Mouse (Mus musculus): ENCODE measurements at regions not wholly inside any gene's neighbourhood (a gene's known extent, or its start where the extent isn't known, plus 50 kb on each side); places are given as distances from the start of the nearest gene placed in this dataset.

GRCm38 (mm10) chr7:51434865-51435264 lies 76.0 kb upstream of the Ano5 start:
- in situ Hi-C loops (cut with MboI, MseI) = loop anchor here (5.0 kb wide), 1 partner anchor 1483 kb away; no protein-coding TSS in a partner anchor

GRCm38 (mm10) chr7:51454989-51455692 lies 55.7 kb upstream of the Ano5 start:
- in situ Hi-C loops (cut with MboI, MseI) = no loop called here

- in situ Hi-C loops (cut with MboI, MseI) = no loop called here
Observed at GRCm38 (mm10) chr7:51458757-51459156, 52.1 kb upstream of the Ano5 start.
